Mouse (Mus musculus) adrenal gland, postnatal 36 days (tissue): ENCODE measurements around the gene Gpx4. TPM values are rescaled to one million over a fixed set of nuclear protein-coding genes. Genes with fewer than 3 reads are reported as not detected.
A peak's percentile ranks its signal among the peaks of the same experiment; 100 is the strongest.

Experiments used
- DNase-seq, 2 experiments: peaks; one replicate each; pipeline ENCODE4 v3.0.0; 2021; ENCODE audit warnings: mixed read lengths in 1 of 2
- total RNA-seq, 2 experiments: library from RNA; stranded (reverse); gene quantifications; 2 replicates each; pipeline ENCODE4 v1.2.3; 2021

The Gpx4 gene
- total RNA-seq, 2 experiments from 2014 or later = 1,198 to 1,301 TPM

GRCm38 (mm10) chr10:80103032-80103431 is 56.1 kb downstream of the Gpx4 start:
- no peak for DNase-seq

DNA sequence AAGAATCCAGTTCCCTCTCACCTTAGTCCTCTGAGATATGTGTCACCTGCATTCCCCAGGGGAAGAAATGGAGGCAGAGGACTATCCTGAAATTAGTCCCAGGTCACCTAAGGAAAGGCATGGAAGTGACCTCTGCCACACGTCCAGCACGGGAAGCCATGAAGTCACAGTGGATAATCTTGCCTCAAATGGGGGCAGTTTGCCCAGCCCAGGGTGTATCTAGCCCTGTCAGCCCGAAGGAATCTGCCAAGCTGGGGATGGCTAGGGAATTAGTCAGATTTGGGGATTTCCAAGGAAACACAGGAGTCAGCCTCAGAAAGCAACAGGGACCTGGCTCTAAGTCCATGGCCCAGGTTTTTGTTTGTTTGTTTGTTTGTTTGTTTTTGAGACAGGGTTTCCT is 57.2 kb downstream of the Gpx4 start:
- DNase-seq = peak; percentile 46 to 59

DNA sequence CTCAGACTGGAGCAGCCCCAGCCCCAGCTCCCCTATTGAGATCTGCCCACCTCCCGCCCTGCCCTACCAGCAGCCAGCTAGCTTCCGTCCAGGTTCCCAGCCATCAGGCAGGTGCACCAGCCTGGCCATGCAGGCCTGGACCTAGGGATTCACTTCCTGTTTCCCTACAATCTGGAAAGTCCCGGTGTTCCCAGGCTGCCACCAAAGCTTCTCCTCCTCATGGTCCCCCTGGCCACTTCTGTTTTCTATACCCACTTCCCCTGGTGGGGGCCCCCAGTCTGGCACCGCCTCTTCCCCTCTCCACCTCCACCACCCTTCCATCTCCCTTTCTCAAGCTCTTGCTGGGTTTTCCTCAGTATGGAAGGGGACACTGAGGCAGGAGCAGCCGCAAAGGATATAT is 58.5 kb downstream of the Gpx4 start, which contains the start of gene Sbno2:
Gene Sbno2, minus strand, starts transcription at position 112 of the 400 bp plus-strand sequence.
- no peak for DNase-seq

DNA sequence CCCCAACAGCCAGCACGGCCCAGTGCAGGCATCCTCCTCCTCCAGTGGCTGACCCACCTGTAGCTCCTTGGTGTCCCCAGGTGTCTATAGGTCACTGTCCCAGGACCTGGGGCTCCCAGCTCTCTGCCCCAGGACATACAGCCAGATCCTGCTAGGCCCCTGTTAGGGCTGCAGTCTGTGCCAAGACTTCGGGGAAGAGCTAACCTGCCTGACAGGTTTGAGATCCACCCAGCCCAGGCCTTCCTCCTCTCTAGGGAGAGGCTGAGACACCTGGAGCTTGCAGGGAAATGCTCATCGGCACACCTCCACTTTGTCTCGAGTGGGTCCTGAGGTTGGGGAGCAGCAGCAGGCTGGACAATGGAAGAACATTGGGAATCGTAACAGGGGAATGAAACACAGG is 59.0 kb downstream of the Gpx4 start:
- no peak for DNase-seq

Other genes starting within 250 kb of the Gpx4 start
- under 1 TPM in 1 of 2 experiments, not detected in 1; 0.43 TPM for gene Misp, start 226.2 kb upstream of the Gpx4 start, total RNA-seq
- gene Ptbp1, start 192.7 kb upstream of the Gpx4 start, total RNA-seq = 100 to 1,000 TPM; 257 to 299 TPM
- gene Prtn3, start 172.7 kb upstream of the Gpx4 start, total RNA-seq = under 1 TPM; 0.50 to 0.56 TPM
- under 1 TPM; 0.16 to 0.50 TPM for gene Plppr3, start 172.5 kb upstream of the Gpx4 start, total RNA-seq
- gene Elane, start 160.9 kb upstream of the Gpx4 start, total RNA-seq = under 1 TPM; 0.30 to 0.33 TPM
- gene Cfd, start 156.3 kb upstream of the Gpx4 start, total RNA-seq = 1,000 to 10,000 TPM; 1,484 to 1,596 TPM
- 10 to 100 TPM; 39.7 to 50.6 TPM for gene Med16, start 138.2 kb upstream of the Gpx4 start, total RNA-seq
- not detected for gene Gm26602, start 136.3 kb upstream of the Gpx4 start, total RNA-seq
- 1 to 10 TPM; 1.2 to 1.3 TPM for gene Kiss1r, start 130.2 kb upstream of the Gpx4 start, total RNA-seq
- 100 to 1,000 TPM; 104 to 118 TPM for gene R3hdm4, start 126.0 kb upstream of the Gpx4 start, total RNA-seq
- gene Arid3a, start 120.1 kb upstream of the Gpx4 start, total RNA-seq = 1 to 10 TPM; 3.0 to 4.1 TPM
- 10 to 100 TPM; 37.8 to 48.9 TPM for gene Wdr18, start 87.0 kb upstream of the Gpx4 start, total RNA-seq
- not detected for gene Grin3b, start 76.5 kb upstream of the Gpx4 start, total RNA-seq
- 100 to 1,000 TPM; 144 to 146 TPM for gene Tmem259, start 62.8 kb upstream of the Gpx4 start, total RNA-seq
- gene Cnn2, start 58.6 kb upstream of the Gpx4 start, total RNA-seq = 10 to 100 TPM; 30.2 to 42.9 TPM
- gene Abca7, start 50.7 kb upstream of the Gpx4 start, total RNA-seq = 10 to 100 TPM; 20.2 to 20.3 TPM
- gene Arhgap45, start 30.5 kb upstream of the Gpx4 start, total RNA-seq = 1 to 10 TPM; 4.5 to 5.4 TPM
- 100 to 1,000 TPM in 1 of 2 experiments, 10 to 100 TPM in 1; 92.8 to 108 TPM for gene Polr2e, start 7.4 kb upstream of the Gpx4 start, total RNA-seq
- 10 to 100 TPM; 49.3 to 51.3 TPM for gene Sbno2, start 58.4 kb downstream of the Gpx4 start, total RNA-seq
- gene Stk11, start 68.6 kb downstream of the Gpx4 start, total RNA-seq = 100 to 1,000 TPM; 146 to 149 TPM
- gene Atp5d, start 91.5 kb downstream of the Gpx4 start, total RNA-seq = 100 to 1,000 TPM; 561 to 735 TPM
- gene Cbarp, start 93.7 kb downstream of the Gpx4 start, total RNA-seq = 100 to 1,000 TPM in 1 of 2 experiments, 10 to 100 TPM in 1; 57.5 to 205 TPM
- 100 to 1,000 TPM; 104 to 188 TPM for gene Midn, start 101.1 kb downstream of the Gpx4 start, total RNA-seq
- gene Cirbp, start 118.8 kb downstream of the Gpx4 start, total RNA-seq = 100 to 1,000 TPM in 1 of 2 experiments, 10 to 100 TPM in 1; 35.0 to 104 TPM
- gene 1600002K03Rik, start 125.8 kb downstream of the Gpx4 start, total RNA-seq = 10 to 100 TPM; 16.8 to 19.1 TPM
- 1 to 10 TPM; 2.4 to 3.2 TPM for gene Efna2, start 132.3 kb downstream of the Gpx4 start, total RNA-seq
- gene Mum1, start 179.3 kb downstream of the Gpx4 start, total RNA-seq = 10 to 100 TPM; 20.4 to 21.2 TPM
- gene Ndufs7, start 202.0 kb downstream of the Gpx4 start, total RNA-seq = 100 to 1,000 TPM; 266 to 279 TPM
- gene Gamt, start 213.8 kb downstream of the Gpx4 start, total RNA-seq = 100 to 1,000 TPM; 195 to 311 TPM
- 10 to 100 TPM; 82.1 to 90.4 TPM for gene Dazap1, start 214.3 kb downstream of the Gpx4 start, total RNA-seq
- gene Rps15, start 245.3 kb downstream of the Gpx4 start, total RNA-seq = 1,000 to 10,000 TPM; 1,173 to 1,236 TPM
- gene Apc2, start 248.8 kb downstream of the Gpx4 start, total RNA-seq = 1 to 10 TPM in 1 of 2 experiments, under 1 TPM in 1; 0.70 to 1.5 TPM